ENCODE assay signal across 18 mouse cellular contexts in genomic region chr10:3644111-3644510, GRCm38 (mm10).
"Had no signal": no experiment of that assay in that cellular context is flagged by ENCODE, and none has a peak within 500 bp of the region (broad histone marks: within the 10 kb centered on the region; RNA-seq: fewer than 3 reads in every experiment).

No protein-coding gene starts in this region.

- ATAC-seq: liver, postnatal 0 days; lung, postnatal 0 days; midbrain, embryonic 13.5 days; midbrain, embryonic 15.5 days had no signal

- H3K4me2 ChIP-seq: liver, embryonic 13.5 days; liver, embryonic 15.5 days; lung, embryonic 15.5 days; midbrain, embryonic 13.5 days; midbrain, embryonic 15.5 days; neural tube, embryonic 12.5 days had no signal

- DNase-seq: liver, embryonic 13.5 days; liver, postnatal 0 days; lung, adult 2 months; lung, postnatal 14 days; lung, postnatal 36 days; retina, postnatal 1 day; right cerebral cortex, adult 18-20 months; thymus, adult 18-20 months; thymus, postnatal 14 days; thymus, postnatal 36 days had no signal

- H3K27me3 ChIP-seq: liver, embryonic 13.5 days; liver, embryonic 15.5 days; lung, embryonic 15.5 days; megakaryocyte, embryonic 14.5 days; midbrain, embryonic 13.5 days; midbrain, embryonic 15.5 days; neural tube, embryonic 12.5 days had no signal

- H3K9me3 ChIP-seq: liver, embryonic 13.5 days; liver, embryonic 15.5 days; lung, embryonic 15.5 days; midbrain, embryonic 13.5 days; midbrain, embryonic 15.5 days; neural tube, embryonic 12.5 days had no signal

- H3K36me3 ChIP-seq: liver, embryonic 13.5 days; liver, embryonic 15.5 days; lung, embryonic 15.5 days; midbrain, embryonic 13.5 days; midbrain, embryonic 15.5 days; neural tube, embryonic 12.5 days had no signal

- H3K9ac ChIP-seq: liver, embryonic 13.5 days; liver, embryonic 15.5 days; liver, postnatal 0 days; lung, embryonic 15.5 days; midbrain, embryonic 13.5 days; midbrain, embryonic 15.5 days; neural tube, embryonic 12.5 days had no signal

- H3K27ac ChIP-seq: liver, embryonic 13.5 days; liver, embryonic 15.5 days; lung, embryonic 15.5 days; macrophage; midbrain, embryonic 13.5 days; midbrain, embryonic 15.5 days; neural tube, embryonic 12.5 days had no signal

- H3K4me3 ChIP-seq: liver, embryonic 13.5 days; liver, embryonic 15.5 days; lung, embryonic 15.5 days; megakaryocyte, embryonic 14.5 days; midbrain, embryonic 13.5 days; midbrain, embryonic 15.5 days; neural tube, embryonic 12.5 days had no signal

- H3K4me1 ChIP-seq: liver, embryonic 13.5 days; liver, embryonic 15.5 days; megakaryocyte, embryonic 14.5 days; midbrain, embryonic 13.5 days; midbrain, embryonic 15.5 days; neural tube, embryonic 12.5 days had no signal
